Mouse (Mus musculus) myocyte (in vitro differentiated cells): ENCODE measurements at regions not wholly inside any gene's neighbourhood (a gene's known extent, or its start where the extent isn't known, plus 50 kb on each side); places are given as distances from the start of the nearest gene placed in this dataset.

ENCODE experiments used
- CEBPB ChIP-seq: IDR thresholded peaks from 2 replicates; pipeline ENCODE4 v1.6.1; 2011; ENCODE audit warnings: mild to moderate bottlenecking, moderate library complexity; ENCODE audit not compliant: poor library complexity, insufficient read depth, severe bottlenecking
- E2F4 ChIP-seq: IDR thresholded peaks from one replicate; pipeline ENCODE4 v1.6.1; 2011; ENCODE audit warnings: mild to moderate bottlenecking, control low read depth, moderate library complexity; ENCODE audit not compliant: insufficient read depth
- MAX ChIP-seq: IDR thresholded peaks from one replicate; pipeline ENCODE4 v1.6.1; 2011; ENCODE audit warnings: low read depth, mild to moderate bottlenecking, control low read depth
- MYOD1 ChIP-seq, 3 experiments: IDR thresholded peaks; one replicate each; pipeline ENCODE4 v1.6.1; 2011; ENCODE audit warnings: control low read depth in 2 of 3, low read depth in 2 of 3, mild to moderate bottlenecking in 2 of 3, moderate library complexity in 1 of 3; ENCODE audit not compliant: insufficient read length in 2 of 3, control insufficient read depth in 1 of 3
- MYOG ChIP-seq, 3 experiments: IDR thresholded peaks; one replicate each; pipeline ENCODE4 v1.6.1; 2011; ENCODE audit warnings: control low read depth in 2 of 3, low read depth in 2 of 3, mild to moderate bottlenecking in 2 of 3; ENCODE audit not compliant: insufficient read length in 2 of 3, control insufficient read depth in 1 of 3, insufficient read depth in 1 of 3
- POLR2A ChIP-seq: IDR thresholded peaks from one replicate; pipeline ENCODE4 v1.6.1; 2011; ENCODE audit warnings: low read depth, mild to moderate bottlenecking, control low read depth, moderate library complexity; ENCODE audit not compliant: insufficient read length
- POLR2AphosphoS2 ChIP-seq: IDR thresholded peaks from one replicate; pipeline ENCODE4 v1.6.1; 2011; ENCODE audit warnings: low read depth, control low read depth; ENCODE audit not compliant: insufficient read length
- REST ChIP-seq: IDR thresholded peaks from one replicate; pipeline ENCODE4 v1.6.1; 2011; ENCODE audit warnings: mild to moderate bottlenecking, control low read depth, moderate library complexity; ENCODE audit not compliant: insufficient read depth, insufficient read length
- SRF ChIP-seq: IDR thresholded peaks from one replicate; pipeline ENCODE4 v1.6.1; 2011; ENCODE audit warnings: low read depth; ENCODE audit not compliant: control insufficient read depth, insufficient read length
- TCF12 ChIP-seq: IDR thresholded peaks from one replicate; pipeline ENCODE4 v1.6.1; 2011; ENCODE audit warnings: mild to moderate bottlenecking, control low read depth; ENCODE audit not compliant: poor library complexity, insufficient read depth, severe bottlenecking
- USF1 ChIP-seq: IDR thresholded peaks from one replicate; pipeline ENCODE4 v1.6.1; 2011; ENCODE audit warnings: low read depth, mild to moderate bottlenecking, control low read depth, moderate library complexity

- no peak for TF ChIP-seq POLR2A
- TF ChIP-seq CEBPB = no peak
- no peak for TF ChIP-seq SRF
- no peak for TF ChIP-seq E2F4
- no peak for TF ChIP-seq TCF12
- TF ChIP-seq MAX = no peak
- no peak for TF ChIP-seq MYOD1 (IDR thresholded peaks at IDR 0.05; ENCODE audit: control insufficient read depth in 1 of 3, insufficient read length in 2 of 3, low read depth in 2 of 3)
- TF ChIP-seq POLR2AphosphoS2 = no peak
- no peak for TF ChIP-seq USF1
- no peak for TF ChIP-seq MYOG (IDR thresholded peaks at IDR 0.05; ENCODE audit: control insufficient read depth in 1 of 3, insufficient read depth in 1 of 3, insufficient read length in 2 of 3, low read depth in 2 of 3)
- no peak for TF ChIP-seq REST
These were observed 334.3 kb upstream of the Fam241a start for GRCm38 (mm10) chr3:128230390-128230789.
